Mouse (Mus musculus) heart, postnatal 0 days (tissue): ENCODE data around the gene Frat2. TPM values are rescaled to one million over a fixed set of nuclear protein-coding genes. Genes with fewer than 3 reads are reported as not detected.
A peak's percentile ranks its signal among the peaks of the same experiment; 100 is the strongest.

Experiments
- ATAC-seq: fragments of 200-750 bp; cut with Nextera tagmentation; 2 replicates; pipeline ENCODE4 v1.8.0; 2017; ENCODE audit warnings: low read depth, moderate number of reproducible peaks, moderate library complexity; ENCODE audit not compliant: insufficient read depth
- DNase-seq: peaks from one replicate; pipeline ENCODE4 v3.0.0-alpha.2; 2016; ENCODE audit warnings: low spot score
- H3K27ac ChIP-seq: fragments of 300-500 bp; sonication (generic); 2 replicates; pipeline ENCODE4 v1.5.1; 2014; ENCODE audit warnings: low read depth, mild to moderate bottlenecking
- H3K27me3 ChIP-seq: fragments of 300-500 bp; sonication (generic); 2 replicates; pipeline ENCODE4 v1.6.1; 2014; ENCODE audit warnings: low read length, mixed read lengths; ENCODE audit not compliant: control insufficient read depth, insufficient read depth
- H3K36me3 ChIP-seq: fragments of 300-500 bp; sonication (generic); replicated peaks from 2 replicates; pipeline ENCODE4 v1.6.1; 2014; ENCODE audit warnings: low read length, mixed read lengths; ENCODE audit not compliant: control insufficient read depth, insufficient read depth
- H3K4me1 ChIP-seq: fragments of 300-500 bp; sonication (generic); 2 replicates; pipeline ENCODE4 v1.6.1; 2014; ENCODE audit warnings: antibody characterized with exemption; ENCODE audit not compliant: control insufficient read depth, insufficient read depth
- H3K4me2 ChIP-seq: fragments of 300-500 bp; sonication (generic); 2 replicates; pipeline ENCODE4 v1.6.1; 2014; ENCODE audit warnings: low read depth, mild to moderate bottlenecking, low read length, moderate library complexity
- H3K4me3 ChIP-seq: fragments of 300-500 bp; sonication (generic); 2 replicates; pipeline ENCODE4 v1.5.1; 2014; ENCODE audit warnings: low read depth, low read length
- H3K9ac ChIP-seq: fragments of 300-500 bp; sonication (generic); replicated peaks from 2 replicates; pipeline ENCODE4 v1.6.1; 2014; ENCODE audit warnings: low read depth, low read length, mixed read lengths
- H3K9me3 ChIP-seq: fragments of 300-500 bp; sonication (generic); replicated peaks from 2 replicates; pipeline ENCODE4 v1.6.1; 2016; ENCODE audit warnings: low read length; ENCODE audit not compliant: control insufficient read depth
- CTCF ChIP-seq: IDR thresholded peaks from 2 replicates; pipeline ENCODE4 v1.5.1; 2016; ENCODE audit warnings: antibody characterized with exemption, control low read depth, low read depth
- EP300 ChIP-seq: IDR thresholded peaks from 2 replicates; pipeline ENCODE4 v1.6.1; 2016; ENCODE audit warnings: antibody characterized with exemption, low read depth
- WGBS: fragments of 180-500 bp; shearing (Covaris S2); extraction: QIAGEN DNeasy Blood & Tissue Kit; methylation state at CpG from one replicate; pipeline ENCODE4 v1.1.7; 2014; 5-methylcytosine and 5-hydroxymethylcytosine counted together
- polyA plus RNA-seq: library from polyadenylated mRNA; unstranded; fragments of >200 nt; fragmentation: Nextera tagmentation; extraction: Ambion mirVana; gene quantifications from 2 replicates; pipeline ENCODE4 v1.2.1, GENCODE M21; 2015
- total RNA-seq: library from RNA; depleted of rRNA; stranded (reverse); fragments of >200 nt; gene quantifications from 2 replicates; pipeline ENCODE4 v1.2.3, GENCODE M21; 2014; ENCODE audit warnings: low replicate concordance; rRNA removed

Frat2 gene
- total RNA-seq: 5.6 and 8.7 TPM in 2 replicates
- 1.4 and 1.9 TPM in 2 replicates for polyA plus RNA-seq

DNA sequence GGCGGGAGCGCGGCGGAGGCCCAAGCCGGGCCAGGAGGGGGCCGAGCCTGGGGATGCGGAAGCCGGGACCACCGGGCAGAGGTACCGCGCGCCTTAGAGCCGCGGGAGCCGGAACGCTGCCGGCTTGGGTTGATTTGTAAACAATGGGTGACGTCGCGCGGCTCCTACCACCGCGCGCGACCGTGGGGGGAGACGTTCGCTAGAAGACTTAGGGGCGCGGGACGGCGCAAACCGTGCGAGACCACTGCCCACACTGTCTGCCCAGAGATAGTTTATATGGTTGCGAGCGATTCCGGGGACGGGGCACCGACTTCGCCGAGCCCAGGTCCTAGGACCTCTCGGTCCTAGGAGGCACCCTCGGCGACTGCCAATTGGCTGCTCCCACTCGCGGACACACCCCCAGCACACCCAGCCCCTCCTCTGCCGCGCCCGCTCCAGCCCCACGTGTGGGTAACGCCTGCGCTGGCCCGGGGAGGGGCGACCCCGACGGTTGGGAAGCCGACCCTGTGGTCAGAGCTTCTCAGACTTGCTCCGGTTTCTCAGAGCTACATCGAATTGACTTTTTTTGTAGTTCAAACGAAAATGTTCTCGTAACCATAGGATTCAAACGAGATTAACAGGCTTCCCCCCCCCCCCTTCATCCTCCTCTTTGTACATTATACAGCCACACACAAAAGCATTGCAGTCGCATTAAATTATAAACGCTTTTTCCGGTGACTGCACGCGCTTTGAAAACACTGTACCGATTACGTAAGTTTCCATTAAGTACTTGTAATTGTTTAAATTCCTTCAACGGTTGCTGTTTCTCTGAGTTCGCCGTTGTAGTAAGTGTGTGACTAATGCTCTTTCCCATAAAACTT lies at the start of gene Frat2:
Gene Frat2, minus strand, starts transcription at position 141 of the 860 bp plus-strand sequence.
- Histone ChIP-seq H3K27me3 (no peaks in the 10 kb centered on the region), H3K36me3 (no peaks in the 10 kb centered on the region), H3K4me1 (0 out of 2 replicates have a peak, but pooled peaks cover 6% of the 10 kb centered on the region), H3K9me3 (no peaks in the 10 kb centered on the region), H3K4me2 (peak within 1 kb of the TSS; percentile 100), H3K27ac (peak within 1 kb of the TSS; percentile 83), H3K9ac (peak within 1 kb of the TSS; percentile 79), H3K4me3 (peak within 1 kb of the TSS; percentile 75)
- WGBS: under 1% methylated on average over 69 of the region's 72 CpGs
- peak; percentile 90 for DNase-seq
- peak; percentile 54; the same call in 1 of the 2 replicates for TF ChIP-seq EP300
- TF ChIP-seq CTCF: no peak
- peak; percentile 95 for ATAC-seq

DNA sequence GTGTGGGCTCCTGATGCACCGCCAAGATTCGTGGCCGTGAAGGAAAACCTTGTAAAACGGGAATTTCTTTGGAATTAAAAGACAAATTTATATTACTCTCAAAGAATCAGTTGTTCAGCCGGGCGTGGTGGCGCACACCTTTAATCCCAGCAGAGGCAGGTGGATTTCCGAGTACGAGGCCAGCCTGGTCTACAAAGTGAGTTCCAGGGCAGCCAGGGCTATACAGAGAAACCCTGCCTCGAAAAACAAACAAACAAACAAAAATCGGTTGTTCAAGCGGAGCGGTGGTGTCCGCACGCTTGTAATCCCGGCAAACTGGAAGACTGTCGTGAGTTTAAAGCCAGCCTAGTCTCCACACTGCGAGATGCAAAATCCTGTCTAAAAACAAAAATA lies 48.4 kb upstream of the Frat2 start:
- 16% methylated on average over 18 of the region's 18 CpGs for WGBS
- no peak for DNase-seq
- Histone ChIP-seq H3K9me3 (no peaks in the 10 kb centered on the region), H3K36me3 (no peaks in the 10 kb centered on the region), H3K9ac (peak overlapping the region; percentile 45), H3K4me2 (peak overlapping the region; percentile 75), H3K4me1 (peaks cover 16% of the 10 kb centered on the region), H3K27ac (no peak overlapping the region; the same call in 1 of the 2 replicates), H3K4me3 (peak overlapping the region; percentile 59), H3K27me3 (no peaks in the 10 kb centered on the region)
- no peak for TF ChIP-seq EP300
- no peak for TF ChIP-seq CTCF
- no peak for ATAC-seq

DNA sequence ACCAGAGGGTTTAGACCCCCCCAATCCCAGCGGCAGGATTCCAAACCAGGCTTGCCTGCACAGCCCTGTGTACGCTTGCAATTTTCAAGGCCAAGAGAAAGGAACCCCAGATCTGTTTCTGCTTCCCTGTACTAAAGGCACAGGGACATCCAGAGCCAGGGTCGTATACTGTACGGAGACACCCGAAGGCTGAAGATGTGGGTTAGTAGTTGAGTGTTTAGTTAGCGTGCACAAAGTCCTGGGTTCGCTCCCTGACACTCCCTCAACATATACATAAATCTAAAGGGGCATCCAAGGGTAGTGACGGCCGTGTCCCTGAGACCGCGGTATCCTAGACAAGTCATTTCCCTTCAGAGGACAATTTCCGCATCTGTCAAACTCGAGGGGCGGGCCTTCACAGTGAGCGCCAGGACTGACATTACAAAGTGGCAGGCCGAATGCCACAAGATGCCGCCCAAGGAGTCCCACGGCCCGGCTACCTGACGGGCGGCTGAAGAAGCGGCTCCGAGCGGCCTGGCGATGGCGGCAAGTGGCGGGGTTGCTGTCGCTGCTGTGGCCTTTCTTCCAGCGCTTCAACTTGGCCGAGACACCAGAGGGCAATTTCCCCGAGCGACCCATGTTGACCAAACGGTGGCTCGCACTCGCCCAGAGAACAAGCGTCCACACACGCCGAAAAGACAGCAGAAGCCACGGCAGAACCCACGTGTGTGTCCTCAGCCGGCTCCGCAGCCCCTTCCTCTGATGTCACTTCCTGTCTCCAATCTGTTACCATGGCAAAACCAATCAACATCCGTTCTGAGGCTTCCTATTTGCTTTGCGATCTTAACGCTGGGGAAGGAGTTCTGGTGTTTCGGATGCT lies 47.8 kb upstream of the Frat2 start, which contains the start of gene Rrp12:
Gene Rrp12, minus strand, starts transcription at position 714 of the 859 bp plus-strand sequence.
- TF ChIP-seq EP300 (no peak; the same call in 1 of the 2 replicates), CTCF (no peak)
- H3K9me3 ChIP-seq: no peaks in the 10 kb centered on the region
- DNase-seq: peak; percentile 98
- H3K27ac ChIP-seq: peak within 1 kb of the TSS; percentile 74
- peaks cover 16% of the 10 kb centered on the region for H3K4me1 ChIP-seq
- no peaks in the 10 kb centered on the region for H3K27me3 ChIP-seq
- ATAC-seq: peak; percentile 93
- peak within 1 kb of the TSS; percentile 45 for H3K9ac ChIP-seq
- H3K36me3 ChIP-seq: peaks cover 4% of the 10 kb centered on the region; the same call in 1 of the 2 replicates
- H3K4me3 ChIP-seq: peak within 1 kb of the TSS; percentile 59
- under 1% methylated on average over 46 of the region's 46 CpGs for WGBS
- H3K4me2 ChIP-seq: peak within 1 kb of the TSS; percentile 75

DNA sequence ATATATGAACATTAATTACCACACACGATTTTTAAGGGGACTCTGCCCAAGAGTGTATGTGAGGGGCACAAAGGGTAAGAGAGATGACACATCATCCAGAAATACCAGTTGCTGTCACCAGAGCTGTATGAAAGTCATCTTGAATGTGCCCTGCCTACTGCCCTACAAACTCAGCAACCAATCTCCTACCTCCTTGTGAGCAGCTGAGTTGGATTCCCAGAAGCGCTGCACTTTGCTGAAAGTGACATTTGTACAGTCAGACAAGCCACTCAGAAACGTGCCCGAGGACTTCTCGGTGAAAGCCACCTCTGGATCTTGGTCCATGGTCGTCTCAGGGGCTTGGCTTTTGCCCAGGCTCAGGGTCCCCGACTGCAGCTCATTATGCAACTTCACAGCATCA lies 47.0 kb upstream of the Frat2 start:
- ATAC-seq: peak; percentile 41
- Histone ChIP-seq H3K27ac (peak overlapping the region; percentile 74), H3K9me3 (no peaks in the 10 kb centered on the region), H3K4me3 (peak overlapping the region; percentile 59), H3K4me1 (peaks cover 16% of the 10 kb centered on the region), H3K36me3 (peaks cover 10% of the 10 kb centered on the region), H3K9ac (peak overlapping the region; percentile 45), H3K4me2 (peak overlapping the region; percentile 75), H3K27me3 (no peaks in the 10 kb centered on the region)
- no peak for TF ChIP-seq EP300
- no peak for TF ChIP-seq CTCF
- 26% methylated on average over 7 of the region's 7 CpGs for WGBS
- peak; percentile 61 for DNase-seq

DNA sequence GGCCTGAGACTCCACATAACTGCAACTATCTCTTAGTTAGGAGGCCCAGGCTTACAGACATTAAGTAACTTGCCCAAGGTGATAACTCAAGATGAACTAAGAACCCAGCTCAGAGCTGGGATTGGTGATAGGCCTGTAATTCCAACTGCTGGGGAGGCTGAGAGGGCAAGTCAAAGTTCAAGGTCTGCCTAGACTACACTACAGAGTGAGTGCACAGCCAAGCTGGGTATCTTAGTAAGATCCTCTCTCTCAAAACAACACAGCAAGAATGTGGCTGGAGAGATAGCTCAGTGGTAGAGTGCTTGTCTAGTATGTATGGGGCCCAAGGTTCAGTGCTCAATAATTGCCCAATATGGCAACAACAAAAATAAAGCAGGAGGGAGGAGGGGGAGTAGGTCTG lies 40.3 kb upstream of the Frat2 start:
- DNase-seq (no peak), ATAC-seq (no peak)
- H3K27ac ChIP-seq: no peak overlapping the region
- H3K27me3 ChIP-seq: no peaks in the 10 kb centered on the region
- H3K36me3 ChIP-seq: peaks cover 57% of the 10 kb centered on the region
- H3K4me1 ChIP-seq: no peaks in the 10 kb centered on the region
- TF ChIP-seq EP300 (no peak), CTCF (no peak)
- H3K9ac ChIP-seq: no peak overlapping the region
- H3K9me3 ChIP-seq: no peaks in the 10 kb centered on the region
- no peak overlapping the region for H3K4me3 ChIP-seq
- no peak overlapping the region for H3K4me2 ChIP-seq
